Mouse (Mus musculus) stomach, postnatal 0 days (tissue): ENCODE measurements at regions not wholly inside any gene's neighbourhood (a gene's known extent, or its start where the extent isn't known, plus 50 kb on each side); places are given as distances from the start of the nearest gene placed in this dataset.

Experiments used
- ATAC-seq: fragments of 200-750 bp; cut with Nextera tagmentation; 2 replicates; pipeline ENCODE4 v1.8.0; 2017; ENCODE audit not compliant: low FRiP score, low TSS enrichment
- DNase-seq: peaks from one replicate; pipeline ENCODE4 v3.0.0-alpha.2; 2016; ENCODE audit warnings: low spot score
- H3K27ac ChIP-seq: fragments of 300-500 bp; sonication (generic); replicated peaks from 2 replicates; pipeline ENCODE4 v1.5.1; 2014; ENCODE audit warnings: mild to moderate bottlenecking, control low read depth
- H3K27me3 ChIP-seq: fragments of 300-500 bp; sonication (generic); 2 replicates; pipeline ENCODE4 v1.6.1; 2014; ENCODE audit warnings: low read length; ENCODE audit not compliant: control insufficient read depth, insufficient read depth
- H3K36me3 ChIP-seq: fragments of 300-500 bp; sonication (generic); 2 replicates; pipeline ENCODE4 v1.6.1; 2014; ENCODE audit warnings: low read length, mixed read lengths; ENCODE audit not compliant: control insufficient read depth, insufficient read depth
- H3K4me1 ChIP-seq: fragments of 300-500 bp; sonication (generic); replicated peaks from 2 replicates; pipeline ENCODE4 v1.6.1; 2014; ENCODE audit warnings: antibody characterized with exemption; ENCODE audit not compliant: control insufficient read depth, insufficient read depth
- H3K4me2 ChIP-seq: fragments of 300-500 bp; sonication (generic); replicated peaks from 2 replicates; pipeline ENCODE4 v1.6.1; 2014; ENCODE audit warnings: low read depth, mild to moderate bottlenecking, control low read depth, moderate library complexity
- H3K4me3 ChIP-seq: fragments of 300-500 bp; sonication (generic); 2 replicates; pipeline ENCODE4 v1.5.1; 2014; ENCODE audit warnings: low read depth, low read length, control low read depth
- H3K9ac ChIP-seq: fragments of 300-500 bp; sonication (generic); 2 replicates; pipeline ENCODE4 v1.6.1; 2014; ENCODE audit warnings: mild to moderate bottlenecking, low read length, control low read depth, mixed read lengths
- H3K9me3 ChIP-seq: fragments of 300-500 bp; sonication (generic); 2 replicates; pipeline ENCODE4 v1.6.1; 2016; ENCODE audit warnings: low read length; ENCODE audit not compliant: control insufficient read depth
- CTCF ChIP-seq: IDR thresholded peaks from 2 replicates; pipeline ENCODE4 v1.5.1; 2016; ENCODE audit warnings: antibody characterized with exemption, low read depth, mild to moderate bottlenecking, moderate library complexity
- EP300 ChIP-seq: optimal IDR thresholded peaks from 2 replicates; pipeline ENCODE3; 2016; ENCODE audit warnings: antibody characterized with exemption
- WGBS: fragments of 180-500 bp; shearing (Covaris S2); extraction: QIAGEN DNeasy Blood & Tissue Kit; methylation state at CpG from one replicate; pipeline ENCODE4 v1.1.7; 2014; 5-methylcytosine and 5-hydroxymethylcytosine counted together

GRCm38 (mm10) chr17:73023362-73024107 is 84.2 kb upstream of the Lclat1 start:
- H3K9ac ChIP-seq = no peak overlapping the region
- H3K36me3 ChIP-seq = no peaks in the 10 kb centered on the region
- H3K9me3 ChIP-seq = no peaks in the 10 kb centered on the region
- WGBS = 50% methylated on average over 10 of the region's 10 CpGs
- no peak overlapping the region for H3K4me2 ChIP-seq
- ATAC-seq (no peak), DNase-seq (no peak)
- H3K27me3 ChIP-seq = no peaks in the 10 kb centered on the region
- 0 out of 2 replicates have a peak, but pooled peaks cover 2% of the 10 kb centered on the region for H3K4me1 ChIP-seq
- no peak overlapping the region for H3K27ac ChIP-seq
- no peak for TF ChIP-seq CTCF
- no peak for TF ChIP-seq EP300
- H3K4me3 ChIP-seq = no peak overlapping the region

- no peak overlapping the region for H3K4me2 ChIP-seq
- no peak for ATAC-seq
- WGBS = 89% methylated on average over 5 of the region's 5 CpGs
- no peaks in the 10 kb centered on the region for H3K36me3 ChIP-seq
- no peaks in the 10 kb centered on the region for H3K27me3 ChIP-seq
- no peak overlapping the region for H3K9ac ChIP-seq
- TF ChIP-seq EP300 (no peak), CTCF (no peak)
- no peak for DNase-seq
- 0 out of 2 replicates have a peak, but pooled peaks cover 2% of the 10 kb centered on the region for H3K4me1 ChIP-seq
- no peaks in the 10 kb centered on the region for H3K9me3 ChIP-seq
- no peak overlapping the region for H3K27ac ChIP-seq
- H3K4me3 ChIP-seq = no peak overlapping the region
These were observed 80.7 kb upstream of the Lclat1 start for GRCm38 (mm10) chr17:73027122-73027521.

GRCm38 (mm10) chr17:73031796-73032195 is 76.0 kb upstream of the Lclat1 start:
- Histone ChIP-seq H3K9me3 (no peaks in the 10 kb centered on the region), H3K36me3 (no peaks in the 10 kb centered on the region), H3K4me3 (no peak overlapping the region), H3K9ac (no peak overlapping the region), H3K4me2 (no peak overlapping the region), H3K27me3 (no peaks in the 10 kb centered on the region), H3K4me1 (no peaks in the 10 kb centered on the region; the same call in 1 of the 2 replicates), H3K27ac (no peak overlapping the region)
- TF ChIP-seq CTCF (peak; percentile 8; the same call in 1 of the 2 replicates), EP300 (no peak)
- ATAC-seq (no peak), DNase-seq (no peak)
- 65% methylated on average over 5 of the region's 5 CpGs for WGBS

- ATAC-seq (peak; percentile 46; the same call in 1 of the 2 replicates), DNase-seq (no peak)
- H3K36me3 ChIP-seq = no peaks in the 10 kb centered on the region
- peaks cover 2% of the 10 kb centered on the region; the same call in 1 of the 2 replicates for H3K4me1 ChIP-seq
- no peaks in the 10 kb centered on the region for H3K9me3 ChIP-seq
- TF ChIP-seq CTCF = no peak
- no peak for TF ChIP-seq EP300
- H3K9ac ChIP-seq = no peak overlapping the region
- WGBS = 64% methylated on average over 3 of the region's 3 CpGs
- no peak overlapping the region for H3K4me2 ChIP-seq
- H3K27me3 ChIP-seq = no peaks in the 10 kb centered on the region
- no peak overlapping the region for H3K27ac ChIP-seq
- no peak overlapping the region for H3K4me3 ChIP-seq
These were observed 75.5 kb upstream of the Lclat1 start for GRCm38 (mm10) chr17:73032326-73032725.

- H3K4me1 ChIP-seq = peaks cover 2% of the 10 kb centered on the region; the same call in 1 of the 2 replicates
- no peak overlapping the region for H3K9ac ChIP-seq
- 84% methylated on average over 3 of the region's 3 CpGs for WGBS
- no peak overlapping the region for H3K4me3 ChIP-seq
- TF ChIP-seq EP300 (no peak), CTCF (0 out of 2 replicates have a peak, but pooled peaks have one; percentile 6)
- H3K36me3 ChIP-seq = no peaks in the 10 kb centered on the region
- no peak overlapping the region for H3K27ac ChIP-seq
- H3K9me3 ChIP-seq = no peaks in the 10 kb centered on the region
- ATAC-seq (no peak), DNase-seq (no peak)
- H3K4me2 ChIP-seq = no peak overlapping the region
- no peaks in the 10 kb centered on the region for H3K27me3 ChIP-seq
These were observed 73.4 kb upstream of the Lclat1 start for GRCm38 (mm10) chr17:73034420-73034819.

GRCm38 (mm10) chr17:73034981-73035481 is 72.8 kb upstream of the Lclat1 start:
- ATAC-seq (no peak; the same call in 1 of the 2 replicates), DNase-seq (no peak)

More at GRCm38 (mm10) chr17:73034981-73035481, 72.8 kb upstream of the Lclat1 start:
- Histone ChIP-seq H3K4me3 (no peak overlapping the region), H3K4me1 (peaks cover 2% of the 10 kb centered on the region; the same call in 1 of the 2 replicates), H3K27me3 (no peaks in the 10 kb centered on the region), H3K4me2 (no peak overlapping the region), H3K9me3 (no peaks in the 10 kb centered on the region), H3K36me3 (no peaks in the 10 kb centered on the region), H3K27ac (no peak overlapping the region), H3K9ac (no peak overlapping the region)
- TF ChIP-seq EP300 = no peak
- no peak for TF ChIP-seq CTCF
- 21% methylated on average over 8 of the region's 8 CpGs for WGBS
